ENCODE assay signal across 9 mouse cellular contexts in the genomic region with DNA sequence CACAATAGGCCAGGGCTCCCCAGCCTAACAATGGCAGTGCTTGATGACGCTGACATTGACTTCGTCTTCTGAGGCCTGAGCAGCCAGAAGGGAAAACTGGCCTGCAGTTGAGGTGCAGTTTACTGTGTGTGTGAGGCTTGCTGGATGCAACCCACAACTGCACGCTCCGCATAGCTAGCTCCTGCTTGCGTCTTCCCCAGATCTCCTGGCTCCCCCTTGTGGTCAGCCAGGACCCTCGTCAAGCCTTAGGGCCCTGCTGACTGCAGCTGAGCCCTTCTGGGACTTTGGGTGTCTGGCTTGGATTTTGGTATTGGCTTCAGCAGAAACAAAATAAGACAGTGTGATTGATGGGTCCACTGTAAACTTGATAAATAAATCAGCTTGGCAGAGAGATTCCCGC.
DNase-seq lines count a peak whose midpoint lies in the region; ATAC-seq lines count a peak whose summit lies in the region.
"Had no signal": no experiment of that assay in that cellular context is flagged by ENCODE, and none has a peak within 500 bp of the region (broad histone marks: within the 10 kb centered on the region; RNA-seq: fewer than 3 reads in every experiment).

No protein-coding gene starts in this region.

- peaks cover 35% of the 10 kb centered on the region for H3K27me3 ChIP-seq in forebrain, embryonic 14.5 days (replicated peaks; ENCODE audit: control insufficient read depth, insufficient read depth, low read length)
- H3K27me3 ChIP-seq in hindbrain, embryonic 14.5 days (ENCODE audit: control insufficient read depth, insufficient read depth, low read length) = peaks cover 32% of the 10 kb centered on the region

- no peak overlapping the region for H3K27ac ChIP-seq in forebrain, embryonic 14.5 days (ENCODE audit: low read depth, low read length)
- no peak overlapping the region for H3K27ac ChIP-seq in hindbrain, embryonic 14.5 days
- H3K27ac ChIP-seq: limb, embryonic 13.5 days had no signal

- H3K4me2 ChIP-seq in forebrain, embryonic 14.5 days (ENCODE audit: low read length) = no peak overlapping the region
- H3K4me2 ChIP-seq in hindbrain, embryonic 14.5 days (replicated peaks) = no peak overlapping the region
- H3K4me2 ChIP-seq: limb, embryonic 13.5 days had no signal

- ATAC-seq in forebrain, embryonic 14.5 days = peak; percentile 78
- peak; percentile 61; the same call in 1 of the 2 replicates for ATAC-seq in hindbrain, embryonic 14.5 days (ENCODE audit: low FRiP score)

- H3K36me3 ChIP-seq in forebrain, embryonic 14.5 days (ENCODE audit: control insufficient read depth, insufficient read depth, low read length) = no peaks in the 10 kb centered on the region
- H3K36me3 ChIP-seq in hindbrain, embryonic 14.5 days (replicated peaks; ENCODE audit: control insufficient read depth, insufficient read depth) = no peaks in the 10 kb centered on the region
- H3K36me3 ChIP-seq: limb, embryonic 13.5 days had no signal

- H3K4me3 ChIP-seq in forebrain, embryonic 14.5 days (ENCODE audit: low read depth, low read length) = no peak overlapping the region
- no peak overlapping the region for H3K4me3 ChIP-seq in hindbrain, embryonic 14.5 days (replicated peaks; ENCODE audit: low read length)
- H3K4me3 ChIP-seq: limb, embryonic 13.5 days had no signal

- H3K9me3 ChIP-seq in forebrain, embryonic 14.5 days (replicated peaks; ENCODE audit: control insufficient read depth, low read length) = no peaks in the 10 kb centered on the region
- H3K9me3 ChIP-seq in hindbrain, embryonic 14.5 days (ENCODE audit: control insufficient read depth, low read length) = no peaks in the 10 kb centered on the region
- H3K9me3 ChIP-seq: limb, embryonic 13.5 days had no signal

- 14% methylated on average over 7 of the region's 7 CpGs for WGBS in forebrain, embryonic 14.5 days
- 8% methylated on average over 7 of the region's 7 CpGs for WGBS in hindbrain, embryonic 14.5 days

- no peak overlapping the region for H3K9ac ChIP-seq in forebrain, embryonic 14.5 days (ENCODE audit: low read length)
- no peak overlapping the region for H3K9ac ChIP-seq in hindbrain, embryonic 14.5 days
- H3K9ac ChIP-seq: limb, embryonic 13.5 days had no signal

- DNase-seq in Muller cell, postnatal 12 days (ENCODE audit: inconsistent ontology term) = peak; percentile 51
- peak; percentile 18 for DNase-seq in c-Kit-positive CD71-positive TER-119-positive erythroid progenitor cells, embryonic 14.5 days (ENCODE audit: low spot score)
- peak; percentile 89 for DNase-seq in forebrain, embryonic 14.5 days (ENCODE audit: low spot score)
- DNase-seq in hindbrain, embryonic 14.5 days (ENCODE audit: low spot score) = peak; percentile 79
- peak; percentile 15 for DNase-seq in left cerebral cortex, adult 11 months (ENCODE audit: low spot score)
- DNase-seq in mesoderm, embryonic 11.5 days (ENCODE audit: low read depth, low spot score) = peak; percentile 85
- DNase-seq in right cerebral cortex, postnatal 4 days = peak; percentile 79
- peak; percentile 33 to 59 for DNase-seq in urinary bladder, postnatal 36 days (ENCODE audit: low spot score in 2 of 2)

- H3K4me1 ChIP-seq in forebrain, embryonic 14.5 days (ENCODE audit: control insufficient read depth, insufficient read depth, low read length) = peaks cover 3% of the 10 kb centered on the region; the same call in 1 of the 2 replicates
- no peaks in the 10 kb centered on the region; the same call in none of the 2 replicates for H3K4me1 ChIP-seq in hindbrain, embryonic 14.5 days (replicated peaks; ENCODE audit: control insufficient read depth, insufficient read depth, low read length)

Comparison
In these comparisons a context has a peak if more than half of its experiments do, and no peak if none do; other contexts are left out.
1. DNase-seq: peak in every context shown above with its lines; median percentile 89 in forebrain, embryonic 14.5 days; 85 in mesoderm, embryonic 11.5 days; 79 in hindbrain, embryonic 14.5 days; 79 in right cerebral cortex, postnatal 4 days; 51 in Muller cell, postnatal 12 days; 46 in urinary bladder, postnatal 36 days; 18 in c-Kit-positive CD71-positive TER-119-positive erythroid progenitor cells, embryonic 14.5 days; 15 in left cerebral cortex, adult 11 months.